Mouse (Mus musculus) monocyte, adult 2 months (primary cell): Measurements from ENCODE around the gene Disp2.
A peak's percentile ranks its signal among the peaks of the same experiment; 100 is the strongest.

Experiments used
- DNase-seq, 2 experiments: peaks; one replicate each; pipeline ENCODE4 v3.0.0; 2022; ENCODE audit warnings: low spot score in 2 of 2, low read depth in 1 of 2

Disp2 gene

GRCm38 (mm10) chr2:118779504-118780480 lies at the start of gene Disp2:
Gene Disp2 (plus strand): TSS chr2:118779719.
- peak; percentile 37 to 68 for DNase-seq

- DNase-seq = no peak
Measured at GRCm38 (mm10) chr2:118729816-118730621, 49.5 kb upstream of the Disp2 start.

- DNase-seq = no peak
Measured at GRCm38 (mm10) chr2:118730622-118730915, 49.0 kb upstream of the Disp2 start.

- DNase-seq = no peak
Measured at GRCm38 (mm10) chr2:118731981-118732380, 47.5 kb upstream of the Disp2 start.

- no peak for DNase-seq
Measured at GRCm38 (mm10) chr2:118733341-118733740, 46.2 kb upstream of the Disp2 start.

- no peak for DNase-seq
Measured at GRCm38 (mm10) chr2:118740341-118740740, 39.2 kb upstream of the Disp2 start.

- DNase-seq = no peak
Measured at GRCm38 (mm10) chr2:118741183-118741582, 38.3 kb upstream of the Disp2 start.

- DNase-seq = no peak
Measured at GRCm38 (mm10) chr2:118743261-118743943, 36.1 kb upstream of the Disp2 start.

- no peak for DNase-seq
Measured at GRCm38 (mm10) chr2:118744621-118745020, 34.9 kb upstream of the Disp2 start.

- DNase-seq = peak in 1 of 2 experiments; percentile 57
Measured at GRCm38 (mm10) chr2:118745232-118745884, 34.2 kb upstream of the Disp2 start, which contains the start of gene Inafm2. Gene Inafm2 (plus strand): TSS chr2:118745758.

- no peak for DNase-seq
Measured at GRCm38 (mm10) chr2:118745915-118746901, 33.3 kb upstream of the Disp2 start.

GRCm38 (mm10) chr2:118747301-118747960 lies 32.1 kb upstream of the Disp2 start:
- DNase-seq = no peak

- DNase-seq = no peak
Measured at GRCm38 (mm10) chr2:118749341-118749884, 30.1 kb upstream of the Disp2 start.

- no peak for DNase-seq
Measured at GRCm38 (mm10) chr2:118750476-118750875, 29.0 kb upstream of the Disp2 start.

- no peak for DNase-seq
Measured at GRCm38 (mm10) chr2:118751896-118752791, 27.4 kb upstream of the Disp2 start.

GRCm38 (mm10) chr2:118752792-118753108 lies 26.8 kb upstream of the Disp2 start:
- no peak for DNase-seq

- no peak for DNase-seq
Measured at GRCm38 (mm10) chr2:118754143-118754542, 25.4 kb upstream of the Disp2 start.

- DNase-seq = no peak
Measured at GRCm38 (mm10) chr2:118755407-118755806, 24.1 kb upstream of the Disp2 start.
